Mouse (Mus musculus) heart, embryonic 13.5 days (tissue): Measurements from ENCODE around the gene Gm14180. TPM values are rescaled to one million over a fixed set of nuclear protein-coding genes. Genes with fewer than 3 reads are reported as not detected.

ENCODE experiments used
- polyA plus RNA-seq: library from polyadenylated mRNA; unstranded; fragments of >200 nt; fragmentation: Nextera tagmentation; extraction: Ambion mirVana; gene quantifications from 2 replicates; pipeline ENCODE4 v1.2.1, GENCODE M21; 2015

The Gm14180 gene
- polyA plus RNA-seq, 1 experiment from 2014 or later, result not detected

Other genes starting within 250 kb of the Gm14180 start
- 0.52 and 0.57 TPM in 2 replicates for gene Krt23, start 241.2 kb downstream of the Gm14180 start, polyA plus RNA-seq
- not detected in 2 replicates for gene Krt39, start 213.0 kb downstream of the Gm14180 start, polyA plus RNA-seq
- not detected in 2 replicates for gene Krt40, start 191.1 kb downstream of the Gm14180 start, polyA plus RNA-seq
- not detected in 2 replicates for gene Krtap3-3, start 183.4 kb downstream of the Gm14180 start, polyA plus RNA-seq
- gene Krtap3-2, start 177.4 kb downstream of the Gm14180 start, polyA plus RNA-seq, result not detected in 2 replicates
- not detected in 2 replicates for gene Gm11939, start 174.8 kb downstream of the Gm14180 start, polyA plus RNA-seq
- gene Krtap3-1, start 167.7 kb downstream of the Gm14180 start, polyA plus RNA-seq, result not detected in 2 replicates
- not detected in 2 replicates for gene Krtap1-5, start 153.3 kb downstream of the Gm14180 start, polyA plus RNA-seq
- gene Krtap1-4, start 150.6 kb downstream of the Gm14180 start, polyA plus RNA-seq, result not detected in 2 replicates
- not detected in 2 replicates for gene Krtap1-3, start 143.0 kb downstream of the Gm14180 start, polyA plus RNA-seq
- not detected in 2 replicates for gene Krtap9-3, start 136.2 kb downstream of the Gm14180 start, polyA plus RNA-seq
- not detected in 2 replicates for gene Gm11938, start 131.0 kb downstream of the Gm14180 start, polyA plus RNA-seq
- not detected in 2 replicates for gene Gm11937, start 124.1 kb downstream of the Gm14180 start, polyA plus RNA-seq
- not detected in 2 replicates for gene Krtap2-4, start 119.4 kb downstream of the Gm14180 start, polyA plus RNA-seq
- gene Gm11562, start 113.9 kb downstream of the Gm14180 start, polyA plus RNA-seq, result not detected in 2 replicates
- not detected in 2 replicates for gene Krtap4-1, start 106.1 kb downstream of the Gm14180 start, polyA plus RNA-seq
- not detected in 2 replicates for gene Krtap4-2, start 99.2 kb downstream of the Gm14180 start, polyA plus RNA-seq
- not detected in 2 replicates for gene Krtap4-7, start 90.2 kb downstream of the Gm14180 start, polyA plus RNA-seq
- not detected in 2 replicates for gene Gm11555, start 84.1 kb downstream of the Gm14180 start, polyA plus RNA-seq
- gene Gm11563, start 75.3 kb downstream of the Gm14180 start, polyA plus RNA-seq, result not detected in 2 replicates
- gene Krtap4-6, start 68.3 kb downstream of the Gm14180 start, polyA plus RNA-seq, result not detected in 2 replicates
- gene Gm14190, start 43.5 kb downstream of the Gm14180 start, polyA plus RNA-seq, result not detected in 2 replicates
- gene Gm11595, start 38.6 kb upstream of the Gm14180 start, polyA plus RNA-seq, result not detected in 2 replicates
- gene Krtap4-8, start 46.4 kb upstream of the Gm14180 start, polyA plus RNA-seq, result not detected in 2 replicates
- gene Krtap4-9, start 50.9 kb upstream of the Gm14180 start, polyA plus RNA-seq, result not detected in 2 replicates
- gene Gm11596, start 59.2 kb upstream of the Gm14180 start, polyA plus RNA-seq, result not detected in 2 replicates
- gene Gm11569, start 64.6 kb upstream of the Gm14180 start, polyA plus RNA-seq, result not detected in 2 replicates
- gene Gm11554, start 70.2 kb upstream of the Gm14180 start, polyA plus RNA-seq, result not detected in 2 replicates
- gene Krtap4-13, start 75.6 kb upstream of the Gm14180 start, polyA plus RNA-seq, result not detected in 2 replicates
- gene Gm11564, start 81.4 kb upstream of the Gm14180 start, polyA plus RNA-seq, result not detected in 2 replicates
- gene 2300003K06Rik, start 103.8 kb upstream of the Gm14180 start, polyA plus RNA-seq, result not detected in 2 replicates
- gene Krtap4-16, start 117.3 kb upstream of the Gm14180 start, polyA plus RNA-seq, result not detected in 2 replicates
- not detected in 2 replicates for gene Gm11568, start 123.6 kb upstream of the Gm14180 start, polyA plus RNA-seq
- gene Gm11559, start 130.2 kb upstream of the Gm14180 start, polyA plus RNA-seq, result not detected in 2 replicates
- gene Krtap9-1, start 139.1 kb upstream of the Gm14180 start, polyA plus RNA-seq, result not detected in 2 replicates
- gene Gm11567, start 144.9 kb upstream of the Gm14180 start, polyA plus RNA-seq, result not detected in 2 replicates
- not detected in 2 replicates for gene Krtap31-1, start 173.6 kb upstream of the Gm14180 start, polyA plus RNA-seq
- gene Gm11565, start 180.5 kb upstream of the Gm14180 start, polyA plus RNA-seq, result not detected in 2 replicates
- gene Krtap31-2, start 202.0 kb upstream of the Gm14180 start, polyA plus RNA-seq, result not detected in 2 replicates
- not detected in 2 replicates for gene Krtap9-5, start 214.2 kb upstream of the Gm14180 start, polyA plus RNA-seq
- not detected in 2 replicates for gene Krtap29-1, start 244.8 kb upstream of the Gm14180 start, polyA plus RNA-seq